Mouse (Mus musculus) left cerebral cortex, postnatal 4 days (tissue): ENCODE data around the gene Echdc3. TPM values are rescaled to one million over a fixed set of nuclear protein-coding genes. Genes with fewer than 3 reads are reported as not detected.

Source experiments
- total RNA-seq, 2 experiments: library from RNA; stranded (reverse); gene quantifications; 2 replicates each; pipeline ENCODE4 v1.2.3; 2021

The Echdc3 gene
- total RNA-seq, 2 experiments from 2014 or later = 0.60 to 0.68 TPM

Other genes with a start within 250 kb of the Echdc3 start
- gene Proser2, start 82.8 kb downstream of the Echdc3 start, total RNA-seq = 1 to 10 TPM; 2.3 to 3.4 TPM
- gene Usp6nl, start 109.6 kb upstream of the Echdc3 start, total RNA-seq = 10 to 100 TPM; 26.7 to 30.0 TPM